Mouse (Mus musculus): Measurements from ENCODE around the gene Gcnt2. TPM values are rescaled to one million over a fixed set of nuclear protein-coding genes. Genes with fewer than 3 reads are reported as not detected.

Gcnt2 gene
- polyA plus RNA-seq, 1 experiment, result 1.2 TPM

DNA sequence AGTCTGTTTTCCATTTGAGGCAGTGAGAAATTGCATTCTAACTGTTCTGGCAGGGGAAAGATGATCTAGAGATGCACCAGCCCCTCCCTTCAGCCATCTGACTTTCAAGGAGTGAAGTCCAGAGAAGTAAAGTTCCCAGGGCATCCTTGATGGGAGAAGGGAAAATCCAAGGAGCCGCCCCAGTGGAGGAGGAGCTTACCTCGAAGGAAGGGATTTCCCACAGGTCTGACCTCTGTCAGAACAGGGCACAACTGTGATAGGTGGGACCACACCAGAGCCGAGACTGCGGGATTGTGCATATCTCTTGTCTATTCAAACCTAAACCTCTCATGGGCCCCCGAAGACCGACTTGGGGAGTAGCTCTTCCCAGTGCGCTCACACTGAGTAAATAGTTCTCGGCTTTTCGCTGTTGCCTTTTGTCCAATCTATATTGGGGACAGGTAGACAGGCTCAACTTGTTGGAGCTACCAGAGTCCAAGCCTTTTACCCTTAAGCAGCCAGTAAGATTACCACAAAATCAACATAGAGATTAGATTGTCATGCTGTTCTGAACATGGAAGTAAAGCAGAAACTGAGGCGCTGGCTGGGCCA is 91.9 kb downstream of the Gcnt2 start:
- TF ChIP-seq POLR2A (IDR thresholded peaks at IDR 0.05; ENCODE audit: control insufficient read depth, extremely low read depth, insufficient read depth, low read length, poor library complexity) (no peak), CTCF (IDR thresholded peaks at IDR 0.05; ENCODE audit: borderline replicate concordance, control insufficient read depth, extremely low read depth, insufficient read depth, low read length, poor library complexity) (no peak)
- H3K27me3 ChIP-seq (ENCODE audit: control insufficient read depth, insufficient read depth, low read length), result no peaks in the 10 kb centered on the region
- no peak overlapping the region for H3K4me3 ChIP-seq (ENCODE audit: control insufficient read depth, insufficient read depth, low read length)
- H3K4me1 ChIP-seq (replicated peaks; ENCODE audit: control insufficient read depth, insufficient read depth, low read length), result no peaks in the 10 kb centered on the region
- 95% methylated on average over 10 of the region's 10 CpGs for WGBS
- H3K27ac ChIP-seq (ENCODE audit: control insufficient read depth, insufficient read depth, low read length), result no peak overlapping the region
- no peaks in the 10 kb centered on the region for H3K36me3 ChIP-seq (ENCODE audit: control insufficient read depth, insufficient read depth, low read length)
- DNase-seq, result no peak

DNA sequence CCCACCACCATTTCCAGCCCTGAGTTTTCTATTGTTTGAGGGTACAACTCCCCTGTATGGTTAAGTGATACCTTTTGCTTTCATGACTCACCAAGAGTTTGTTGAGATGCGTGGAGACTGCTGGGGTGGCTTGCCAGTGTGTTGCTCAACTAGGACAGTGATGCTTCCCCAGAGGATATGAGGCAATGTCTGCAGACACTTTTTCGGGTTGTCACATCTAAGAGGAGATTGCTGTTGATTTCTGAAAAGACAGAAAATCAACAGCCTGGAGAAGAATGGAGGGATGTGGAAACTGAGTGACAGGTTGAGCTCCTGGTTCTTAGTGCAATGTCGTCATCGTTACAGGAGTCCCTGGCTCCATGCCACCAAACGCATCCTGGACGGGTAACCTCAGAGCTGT is 93.7 kb downstream of the Gcnt2 start:
- no peak overlapping the region for H3K27ac ChIP-seq (ENCODE audit: control insufficient read depth, insufficient read depth, low read length)
- no peak overlapping the region for H3K4me3 ChIP-seq (ENCODE audit: control insufficient read depth, insufficient read depth, low read length)
- no peak for DNase-seq
- no peaks in the 10 kb centered on the region for H3K27me3 ChIP-seq (ENCODE audit: control insufficient read depth, insufficient read depth, low read length)
- no peaks in the 10 kb centered on the region for H3K36me3 ChIP-seq (ENCODE audit: control insufficient read depth, insufficient read depth, low read length)
- WGBS, result 86% methylated on average over 6 of the region's 6 CpGs
- TF ChIP-seq POLR2A (IDR thresholded peaks at IDR 0.05; ENCODE audit: control insufficient read depth, extremely low read depth, insufficient read depth, low read length, poor library complexity) (no peak), CTCF (IDR thresholded peaks at IDR 0.05; ENCODE audit: borderline replicate concordance, control insufficient read depth, extremely low read depth, insufficient read depth, low read length, poor library complexity) (no peak)
- H3K4me1 ChIP-seq (replicated peaks; ENCODE audit: control insufficient read depth, insufficient read depth, low read length), result no peaks in the 10 kb centered on the region

DNA sequence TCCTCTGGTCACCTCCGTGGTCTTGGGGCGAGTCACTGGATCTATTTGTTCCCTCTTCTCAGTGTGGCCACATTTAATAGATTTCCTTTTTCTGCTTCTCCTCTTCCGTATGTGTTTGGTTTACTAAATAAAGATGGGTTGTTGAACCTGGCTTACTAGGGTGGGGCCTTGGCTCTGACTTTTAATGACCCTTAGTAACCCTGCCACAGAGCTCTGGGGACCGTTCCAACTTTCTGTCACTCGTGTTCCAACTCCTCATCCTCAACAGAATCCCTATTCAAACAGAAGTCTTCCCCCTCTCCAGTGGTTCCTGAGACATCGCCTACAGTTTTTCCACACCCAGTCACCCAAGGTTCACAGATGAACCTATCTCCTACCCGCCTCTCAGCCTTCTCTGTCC is 96.2 kb downstream of the Gcnt2 start:
- DNase-seq, result no peak
- H3K36me3 ChIP-seq (ENCODE audit: control insufficient read depth, insufficient read depth, low read length), result no peaks in the 10 kb centered on the region

DNA sequence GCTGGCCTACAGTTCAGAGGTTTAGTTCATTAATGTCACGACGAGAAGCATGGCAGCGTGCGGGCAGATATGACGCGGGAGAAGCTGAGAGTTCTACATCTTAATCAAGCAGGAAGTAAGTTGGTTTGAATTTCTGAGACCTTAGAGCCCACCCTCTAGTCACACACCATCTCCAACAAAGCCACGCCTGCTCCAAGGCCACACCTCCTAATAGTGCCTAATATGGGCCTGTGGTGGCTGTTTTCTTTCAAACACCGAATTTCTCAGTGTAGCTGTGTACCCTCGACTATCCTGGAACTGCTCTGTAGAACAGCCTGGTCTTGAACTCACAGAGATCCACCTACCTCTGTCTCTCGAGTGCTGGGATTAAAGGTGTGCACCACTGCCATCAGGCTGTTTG is 108.1 kb downstream of the Gcnt2 start:
- TF ChIP-seq POLR2A (IDR thresholded peaks at IDR 0.05; ENCODE audit: control insufficient read depth, extremely low read depth, insufficient read depth, low read length, poor library complexity) (no peak), CTCF (IDR thresholded peaks at IDR 0.05; ENCODE audit: borderline replicate concordance, control insufficient read depth, extremely low read depth, insufficient read depth, low read length, poor library complexity) (no peak)
- no peak overlapping the region for H3K27ac ChIP-seq (ENCODE audit: control insufficient read depth, insufficient read depth, low read length)
- no peaks in the 10 kb centered on the region for H3K36me3 ChIP-seq (ENCODE audit: control insufficient read depth, insufficient read depth, low read length)
- WGBS, result 91% methylated on average over 10 of the region's 10 CpGs
- DNase-seq, result no peak
- no peaks in the 10 kb centered on the region for H3K27me3 ChIP-seq (ENCODE audit: control insufficient read depth, insufficient read depth, low read length)
- H3K4me1 ChIP-seq (replicated peaks; ENCODE audit: control insufficient read depth, insufficient read depth, low read length), result peaks cover 21% of the 10 kb centered on the region
- H3K4me3 ChIP-seq (ENCODE audit: control insufficient read depth, insufficient read depth, low read length), result no peak overlapping the region

More for the DNA sequence above, 96.2 kb downstream of the Gcnt2 start:
- no peak for TF ChIP-seq POLR2A (IDR thresholded peaks at IDR 0.05; ENCODE audit: control insufficient read depth, extremely low read depth, insufficient read depth, low read length, poor library complexity)
- no peak for TF ChIP-seq CTCF (IDR thresholded peaks at IDR 0.05; ENCODE audit: borderline replicate concordance, control insufficient read depth, extremely low read depth, insufficient read depth, low read length, poor library complexity)
- Histone ChIP-seq H3K27me3 (ENCODE audit: control insufficient read depth, insufficient read depth, low read length) (no peaks in the 10 kb centered on the region), H3K27ac (ENCODE audit: control insufficient read depth, insufficient read depth, low read length) (no peak overlapping the region), H3K4me3 (ENCODE audit: control insufficient read depth, insufficient read depth, low read length) (no peak overlapping the region), H3K4me1 (replicated peaks; ENCODE audit: control insufficient read depth, insufficient read depth, low read length) (no peaks in the 10 kb centered on the region)
- WGBS, result 89% methylated on average over 7 of the region's 7 CpGs

DNA sequence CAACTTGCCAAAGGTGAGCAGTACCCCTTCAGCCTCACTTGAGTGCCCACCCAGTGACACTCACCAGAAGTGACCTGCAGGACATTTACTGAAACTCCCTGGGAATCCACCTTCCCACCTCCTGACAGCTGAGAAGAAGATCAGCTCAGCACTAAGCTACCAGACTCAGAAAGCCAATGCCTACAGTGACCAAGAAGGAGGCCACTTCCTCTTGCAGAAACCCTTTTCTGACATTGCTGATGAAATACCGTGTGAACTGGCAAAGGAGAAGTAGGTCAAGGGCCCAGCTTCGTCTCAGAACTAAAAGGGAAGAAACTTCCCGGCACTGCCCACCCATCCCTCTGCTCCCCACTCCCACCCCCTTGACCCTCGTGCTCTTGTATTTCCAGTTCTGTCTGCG is 109.0 kb downstream of the Gcnt2 start:
- no peak overlapping the region for H3K4me3 ChIP-seq (ENCODE audit: control insufficient read depth, insufficient read depth, low read length)
- H3K27me3 ChIP-seq (ENCODE audit: control insufficient read depth, insufficient read depth, low read length), result no peaks in the 10 kb centered on the region
- H3K4me1 ChIP-seq (replicated peaks; ENCODE audit: control insufficient read depth, insufficient read depth, low read length), result peaks cover 27% of the 10 kb centered on the region
- DNase-seq, result no peak
- H3K36me3 ChIP-seq (ENCODE audit: control insufficient read depth, insufficient read depth, low read length), result no peaks in the 10 kb centered on the region
- 22% methylated on average over 5 of the region's 5 CpGs for WGBS
- H3K27ac ChIP-seq (ENCODE audit: control insufficient read depth, insufficient read depth, low read length), result peak overlapping the region; percentile 70
- TF ChIP-seq POLR2A (IDR thresholded peaks at IDR 0.05; ENCODE audit: control insufficient read depth, extremely low read depth, insufficient read depth, low read length, poor library complexity), result no peak
- no peak for TF ChIP-seq CTCF (IDR thresholded peaks at IDR 0.05; ENCODE audit: borderline replicate concordance, control insufficient read depth, extremely low read depth, insufficient read depth, low read length, poor library complexity)

DNA sequence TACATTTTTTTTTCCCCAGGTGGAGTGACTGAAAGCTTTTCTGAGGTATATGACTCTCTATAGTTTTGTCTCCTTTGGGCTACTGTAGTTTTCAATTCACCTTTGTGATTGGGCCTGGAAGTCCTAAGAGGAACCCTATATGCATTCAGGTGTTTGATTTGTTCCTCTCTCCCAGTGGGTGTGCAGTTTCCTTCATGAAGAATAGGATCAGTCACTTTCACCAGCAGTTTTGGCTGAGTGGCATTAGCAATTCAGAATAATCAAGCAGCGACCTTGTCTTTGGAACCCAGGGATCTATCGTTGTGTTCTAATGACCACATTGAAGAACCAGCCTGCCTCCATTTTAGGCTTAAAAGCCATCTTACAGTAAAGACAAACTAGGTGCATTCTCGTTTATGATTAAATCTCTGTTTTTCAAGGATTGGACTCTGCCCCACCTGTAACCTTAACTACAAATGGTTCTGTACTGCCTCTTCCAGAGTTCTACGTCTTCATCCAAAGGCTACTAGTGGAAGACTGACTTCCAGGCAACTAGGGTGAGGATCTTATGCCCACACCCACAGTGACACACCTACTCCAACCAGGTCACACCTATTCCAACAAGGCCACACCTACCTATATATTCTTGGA is 110.3 kb downstream of the Gcnt2 start:
- peaks cover 27% of the 10 kb centered on the region for H3K4me1 ChIP-seq (replicated peaks; ENCODE audit: control insufficient read depth, insufficient read depth, low read length)
- 95% methylated on average over 4 of the region's 4 CpGs for WGBS
- TF ChIP-seq POLR2A (IDR thresholded peaks at IDR 0.05; ENCODE audit: control insufficient read depth, extremely low read depth, insufficient read depth, low read length, poor library complexity) (no peak), CTCF (IDR thresholded peaks at IDR 0.05; ENCODE audit: borderline replicate concordance, control insufficient read depth, extremely low read depth, insufficient read depth, low read length, poor library complexity) (no peak)
- H3K27ac ChIP-seq (ENCODE audit: control insufficient read depth, insufficient read depth, low read length), result no peak overlapping the region; the same call in 1 of the 2 replicates
- H3K27me3 ChIP-seq (ENCODE audit: control insufficient read depth, insufficient read depth, low read length), result no peaks in the 10 kb centered on the region
- DNase-seq, result no peak
- H3K4me3 ChIP-seq (ENCODE audit: control insufficient read depth, insufficient read depth, low read length), result no peak overlapping the region
- H3K36me3 ChIP-seq (ENCODE audit: control insufficient read depth, insufficient read depth, low read length), result no peaks in the 10 kb centered on the region

All from thymus, adult 2 months (tissue).